Mouse (Mus musculus) natural killer cell, adult 2 months (primary cell): ENCODE measurements around the gene Adprhl1.
A peak's percentile ranks its signal among the peaks of the same experiment; 100 is the strongest.

Source experiments
- DNase-seq, 2 experiments: peaks; one replicate each; pipeline ENCODE4 v3.0.0; 2022; ENCODE audit warnings: low spot score in 2 of 2

Adprhl1 gene

DNA sequence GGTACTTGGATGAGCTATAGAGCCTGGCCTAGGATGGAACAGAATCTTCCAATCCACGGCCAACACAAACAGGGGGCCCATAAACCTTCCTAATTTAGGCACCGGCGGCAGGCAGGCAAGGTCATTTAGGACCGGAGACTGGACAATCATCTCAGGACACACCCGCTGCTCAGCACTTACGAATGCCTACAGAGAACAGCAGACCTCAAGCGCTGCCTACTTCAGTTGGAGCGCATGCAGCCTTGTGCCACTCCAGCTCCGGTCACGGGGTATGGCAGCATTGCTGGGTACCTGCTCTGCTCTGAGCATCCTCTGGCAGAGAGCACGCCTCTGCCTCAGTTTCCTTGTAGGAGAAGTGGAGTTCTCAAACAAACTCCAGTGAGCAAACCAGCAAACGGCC, 24.2 kb downstream of the Adprhl1 start:
- no peak for DNase-seq

DNA sequence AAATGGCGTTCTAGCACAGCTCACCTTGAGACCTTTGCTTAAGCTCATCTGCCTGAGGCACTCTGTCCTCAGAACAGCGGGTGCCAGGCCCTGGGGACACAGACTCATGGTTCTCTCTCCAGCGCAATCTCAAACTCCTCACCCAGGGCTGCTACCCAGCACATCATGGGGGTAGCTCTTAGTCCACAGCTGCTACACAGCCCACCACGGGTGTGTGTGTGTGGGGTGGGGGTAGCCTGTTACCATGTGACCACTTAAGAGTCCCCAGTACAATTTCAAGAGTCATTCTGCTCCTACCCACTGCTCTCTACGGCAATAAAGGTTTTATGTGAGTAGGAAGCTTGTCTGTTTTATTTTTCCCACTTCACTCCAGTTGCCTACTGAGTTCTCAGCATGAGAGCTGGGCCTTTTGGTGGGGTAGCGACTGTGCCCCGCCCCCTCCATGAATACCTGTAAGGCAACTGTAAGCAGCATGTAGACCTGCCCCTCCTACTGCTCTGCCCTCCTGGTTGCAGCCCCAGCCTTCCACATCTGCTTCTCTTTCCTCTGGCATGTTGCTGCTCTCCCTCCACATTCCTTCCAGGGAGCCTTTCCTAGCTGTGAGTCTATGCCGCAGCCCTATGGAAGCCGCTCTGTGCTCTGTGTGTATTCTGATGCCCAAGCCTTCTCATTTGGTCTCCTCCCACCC, 24.9 kb downstream of the Adprhl1 start:
- no peak for DNase-seq

DNA sequence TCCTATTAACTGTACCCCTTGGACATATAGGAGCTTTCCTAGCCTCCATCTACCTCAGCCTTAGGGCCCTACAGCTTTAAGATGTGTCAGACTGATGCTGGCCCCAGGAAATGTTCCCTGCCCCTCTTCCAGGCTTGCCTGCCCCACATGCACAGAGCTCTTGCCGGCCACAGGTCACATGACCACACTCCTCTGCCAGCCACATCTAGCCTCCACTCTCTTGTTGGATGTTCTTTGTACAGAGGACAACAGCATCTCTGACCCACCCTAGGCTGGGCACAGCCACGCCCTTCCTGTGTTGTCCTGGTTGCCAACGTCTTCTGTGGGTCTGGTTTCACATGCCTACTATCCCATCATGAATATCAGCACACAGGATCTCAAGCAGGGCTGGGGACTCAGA, 26.8 kb downstream of the Adprhl1 start:
- no peak for DNase-seq

DNA sequence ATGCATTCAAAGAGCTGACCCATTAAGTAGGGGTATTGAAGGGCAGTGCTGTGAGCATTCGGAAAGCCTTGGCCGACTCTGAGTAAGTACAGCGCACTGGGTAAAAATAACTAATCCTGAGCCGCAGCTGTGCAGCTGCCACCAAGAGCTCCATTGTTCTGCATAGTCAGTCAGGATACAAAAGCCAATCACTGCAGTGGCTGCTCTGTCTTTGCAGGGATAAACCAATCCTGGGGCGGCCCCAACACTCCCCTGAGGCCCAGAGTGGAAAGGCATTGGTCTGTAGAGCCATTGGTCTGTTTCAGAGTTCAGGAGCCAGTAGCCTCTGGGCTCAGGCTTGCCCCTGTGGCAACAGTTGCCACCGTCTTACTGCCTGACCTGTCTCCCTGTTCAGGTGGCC, 27.7 kb downstream of the Adprhl1 start:
- no peak for DNase-seq

DNA sequence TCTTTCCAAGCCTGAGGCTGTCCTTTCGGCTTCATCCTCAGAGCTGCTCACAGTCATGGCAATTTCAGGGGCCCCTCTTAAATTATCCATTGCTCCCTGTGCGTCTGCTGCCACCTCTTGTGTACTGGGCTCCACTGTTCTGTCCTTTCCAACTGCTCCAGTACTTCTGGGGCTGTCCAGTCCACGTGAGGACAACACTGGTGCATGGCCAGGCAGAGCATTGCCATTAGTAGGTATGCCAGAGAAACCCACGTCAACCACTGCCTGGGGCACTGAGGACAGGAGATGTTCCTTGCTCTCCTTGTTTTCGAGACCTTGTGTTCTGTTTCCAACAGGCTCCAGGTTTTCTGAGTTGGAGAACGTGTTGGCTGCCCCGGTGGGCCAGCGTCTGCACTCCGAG, 29.5 kb downstream of the Adprhl1 start:
- no peak for DNase-seq

DNA sequence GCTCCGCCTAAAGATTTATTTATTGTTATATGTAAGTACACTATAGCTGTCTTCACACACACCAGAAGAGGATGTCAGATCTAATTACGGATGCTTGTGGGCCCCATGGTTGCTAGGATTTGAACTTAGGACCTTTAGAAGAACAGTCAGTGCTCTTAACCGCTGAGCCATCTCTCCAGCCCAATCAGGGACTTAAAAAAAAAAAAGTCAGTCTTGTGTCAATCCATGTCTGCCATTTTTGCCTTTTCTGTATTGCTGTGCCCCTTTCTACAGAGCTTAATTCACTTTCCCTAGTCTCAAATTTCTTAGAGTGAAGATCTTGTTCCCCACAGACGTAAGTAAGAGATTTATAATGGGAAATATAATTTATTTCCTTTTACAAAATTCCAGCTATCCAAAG, 35.5 kb downstream of the Adprhl1 start:
- DNase-seq: no peak

DNA sequence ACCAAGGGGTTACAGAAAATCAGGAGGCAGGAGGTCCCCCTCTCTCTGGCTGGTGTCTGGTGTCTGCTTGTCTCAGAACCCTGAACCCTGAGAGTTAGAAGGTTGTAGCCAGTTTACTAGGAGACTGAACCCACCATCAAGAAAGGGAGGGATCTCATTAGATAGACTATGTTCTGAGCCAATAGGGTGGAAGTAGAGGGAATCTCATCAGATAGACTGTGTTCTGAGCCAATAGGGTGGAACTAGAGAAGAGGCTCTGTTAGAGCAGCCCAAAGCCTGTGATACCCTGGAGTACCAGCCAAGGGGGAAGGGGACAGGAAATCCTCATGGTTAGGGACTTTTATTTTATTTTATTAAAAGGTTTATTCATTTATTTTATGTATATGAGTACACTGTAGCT, 36.0 kb downstream of the Adprhl1 start:
- DNase-seq: no peak

DNA sequence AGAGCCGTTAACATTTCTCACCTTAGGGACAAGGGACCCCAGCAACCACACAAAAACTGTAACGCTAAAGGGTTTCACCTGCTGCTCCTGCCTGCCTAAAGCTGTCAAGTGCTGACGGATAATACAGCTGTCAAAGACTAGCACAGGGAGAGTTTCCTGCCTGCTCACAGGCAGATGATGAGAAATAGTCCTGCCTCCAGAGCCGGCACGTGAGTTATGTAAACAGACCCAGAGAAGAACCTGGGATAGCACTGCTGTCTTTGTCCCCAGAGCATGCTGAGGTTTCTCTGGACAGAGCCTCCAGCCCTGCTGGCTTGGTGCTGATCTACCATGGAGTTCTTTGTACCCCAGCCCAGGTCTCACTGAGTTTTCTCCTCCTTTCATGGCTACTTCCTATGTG, 36.9 kb downstream of the Adprhl1 start:
- DNase-seq: no peak

DNA sequence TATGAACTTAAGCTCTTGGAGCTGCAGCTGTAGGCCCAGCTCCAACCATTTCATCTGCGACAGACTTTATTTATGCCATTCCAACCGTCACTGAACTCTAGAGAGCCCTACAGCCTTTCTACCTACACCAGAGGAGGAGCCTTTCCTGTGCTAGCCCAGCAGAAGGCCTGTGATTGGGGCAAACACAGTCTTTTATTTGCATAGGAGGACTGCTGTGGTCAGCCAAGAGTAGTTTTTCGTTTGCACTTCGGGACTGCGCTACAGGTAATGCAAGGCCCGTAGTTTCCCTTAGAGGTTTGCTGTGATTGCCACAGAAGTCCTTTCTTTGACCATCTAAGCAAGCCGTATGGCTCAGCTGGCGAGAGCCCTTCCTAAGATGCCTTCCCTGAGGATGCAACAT, 37.6 kb downstream of the Adprhl1 start:
- DNase-seq: no peak

DNA sequence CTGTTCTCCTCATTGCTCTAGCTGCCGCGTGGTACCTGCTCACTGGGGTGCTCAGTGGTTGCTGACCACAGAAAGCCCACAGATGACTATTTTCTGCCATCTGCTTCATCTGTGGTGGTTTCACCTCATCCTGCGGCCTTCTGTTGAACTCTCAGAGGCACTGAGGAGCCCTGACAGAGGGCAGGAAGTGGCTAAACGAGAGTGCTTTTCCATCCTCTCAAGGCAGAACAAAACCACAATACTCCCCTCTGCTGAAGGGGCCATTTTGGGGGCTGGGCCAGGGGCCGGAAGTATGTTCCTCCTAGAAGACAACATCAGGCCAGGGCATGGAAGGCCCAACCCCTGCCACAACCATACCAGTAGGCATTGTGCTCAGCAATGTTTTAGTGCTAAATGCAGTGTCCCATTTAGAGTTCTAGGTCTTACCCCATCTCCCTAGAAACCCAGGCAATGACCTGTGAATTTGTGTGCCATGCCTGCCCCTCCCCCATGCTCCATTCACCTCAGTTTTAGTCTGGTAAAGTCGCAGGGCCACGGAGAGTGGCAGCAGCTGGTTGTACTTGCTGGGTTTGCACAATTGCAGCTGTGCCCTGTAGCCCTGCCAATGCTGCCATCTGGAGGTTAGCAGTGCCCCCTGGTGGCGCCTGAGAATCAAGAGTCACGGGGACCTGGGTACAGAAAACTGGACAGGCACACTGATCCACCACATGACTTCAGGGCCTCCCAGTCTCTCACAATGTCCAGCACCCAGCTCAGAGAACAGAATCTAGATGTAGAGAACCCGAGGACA, 40.3 kb downstream of the Adprhl1 start:
- DNase-seq: peak; percentile 85 to 91

DNA sequence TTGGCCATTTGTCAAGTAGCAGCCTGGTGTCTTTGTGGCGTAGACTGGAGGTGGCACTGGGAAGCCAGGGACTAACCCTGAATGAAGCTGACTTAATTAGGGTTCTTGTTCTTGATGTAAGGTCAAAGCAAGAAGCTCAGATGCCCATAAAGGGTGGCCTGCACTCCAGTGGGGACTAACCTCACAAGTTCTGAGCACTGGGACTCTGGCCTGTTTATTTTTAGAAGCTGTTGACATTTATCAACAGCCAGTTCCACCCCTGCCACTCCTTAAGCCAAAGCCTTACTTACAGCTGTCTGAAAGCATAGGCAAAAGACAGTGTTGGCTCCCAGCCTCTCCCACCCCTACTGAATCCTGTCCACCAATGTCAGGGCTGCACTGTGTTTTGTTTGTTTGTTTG, 44.2 kb downstream of the Adprhl1 start:
- DNase-seq: no peak

DNA sequence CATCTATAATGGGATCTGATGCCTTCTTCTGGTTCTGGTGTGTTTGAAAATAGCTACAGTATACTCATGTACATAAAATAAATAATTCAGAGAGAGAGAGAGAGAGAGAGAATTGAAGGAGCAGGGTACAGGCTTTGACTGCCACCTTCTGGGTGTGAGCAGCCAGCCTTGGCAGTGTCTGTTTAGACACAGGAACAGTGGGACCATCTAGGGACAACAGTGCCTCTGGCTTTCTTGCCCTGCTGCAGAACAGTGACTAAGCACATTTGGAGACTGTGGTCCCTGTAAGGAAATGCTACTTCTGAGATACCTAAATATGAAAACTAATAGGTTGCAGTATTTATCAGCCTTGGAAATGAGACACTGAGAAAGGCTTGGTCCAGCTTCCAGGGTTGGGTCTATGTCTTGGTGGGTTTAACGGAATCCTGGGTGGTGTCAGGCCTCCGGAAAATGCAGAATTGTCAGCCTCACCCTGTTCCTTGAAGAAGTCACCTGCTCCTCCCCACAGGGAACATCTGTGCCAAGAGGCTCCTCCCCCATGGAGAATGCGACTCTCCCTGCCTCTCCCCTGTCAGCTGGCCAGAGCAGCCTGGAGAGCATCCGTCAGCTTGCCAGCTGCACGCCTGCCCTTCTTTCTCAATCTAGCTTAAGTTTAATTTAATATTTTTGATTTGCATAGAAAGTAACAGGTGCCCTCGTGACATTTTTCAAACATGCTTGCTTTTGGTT, 45.2 kb downstream of the Adprhl1 start:
- no peak for DNase-seq

DNA sequence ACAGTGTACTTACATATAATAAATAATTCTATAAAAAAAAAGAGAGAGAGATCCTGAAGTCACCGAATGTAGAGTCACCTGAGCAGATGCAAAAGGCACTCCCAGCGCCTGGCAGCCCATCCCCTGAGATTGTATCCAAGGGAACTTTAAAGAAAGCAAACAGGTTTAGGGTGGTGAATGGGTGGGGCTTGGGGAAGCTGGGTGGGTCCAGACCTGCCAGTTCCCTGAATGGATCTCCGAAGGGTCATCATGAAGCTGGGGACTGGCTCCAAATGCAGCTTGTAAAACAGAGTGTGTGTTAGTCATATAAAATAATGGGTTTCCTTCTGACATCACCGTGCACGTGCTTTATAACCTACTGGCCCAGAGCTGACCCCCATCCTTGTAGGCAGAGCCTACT, 47.7 kb downstream of the Adprhl1 start:
- no peak for DNase-seq

DNA sequence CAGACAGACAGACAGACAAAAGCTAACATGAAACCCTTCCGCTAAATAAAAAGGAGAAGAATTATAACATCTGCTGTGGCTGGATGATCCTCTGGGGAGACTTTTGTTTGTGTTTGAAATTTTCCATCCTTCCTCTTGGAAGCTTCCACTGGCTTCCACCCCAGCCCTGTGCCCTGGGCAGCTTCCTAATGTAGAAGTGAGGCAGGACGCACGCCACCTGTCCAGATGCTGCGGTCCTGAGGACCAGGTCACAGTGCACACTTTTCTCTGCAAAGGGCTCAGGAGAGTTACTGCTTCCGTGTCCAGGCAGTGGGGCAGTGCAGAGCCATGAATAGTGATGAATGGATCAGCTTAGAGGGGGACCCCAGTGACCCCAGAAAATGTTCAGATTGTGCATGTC, 48.7 kb downstream of the Adprhl1 start:
- no peak for DNase-seq

DNA sequence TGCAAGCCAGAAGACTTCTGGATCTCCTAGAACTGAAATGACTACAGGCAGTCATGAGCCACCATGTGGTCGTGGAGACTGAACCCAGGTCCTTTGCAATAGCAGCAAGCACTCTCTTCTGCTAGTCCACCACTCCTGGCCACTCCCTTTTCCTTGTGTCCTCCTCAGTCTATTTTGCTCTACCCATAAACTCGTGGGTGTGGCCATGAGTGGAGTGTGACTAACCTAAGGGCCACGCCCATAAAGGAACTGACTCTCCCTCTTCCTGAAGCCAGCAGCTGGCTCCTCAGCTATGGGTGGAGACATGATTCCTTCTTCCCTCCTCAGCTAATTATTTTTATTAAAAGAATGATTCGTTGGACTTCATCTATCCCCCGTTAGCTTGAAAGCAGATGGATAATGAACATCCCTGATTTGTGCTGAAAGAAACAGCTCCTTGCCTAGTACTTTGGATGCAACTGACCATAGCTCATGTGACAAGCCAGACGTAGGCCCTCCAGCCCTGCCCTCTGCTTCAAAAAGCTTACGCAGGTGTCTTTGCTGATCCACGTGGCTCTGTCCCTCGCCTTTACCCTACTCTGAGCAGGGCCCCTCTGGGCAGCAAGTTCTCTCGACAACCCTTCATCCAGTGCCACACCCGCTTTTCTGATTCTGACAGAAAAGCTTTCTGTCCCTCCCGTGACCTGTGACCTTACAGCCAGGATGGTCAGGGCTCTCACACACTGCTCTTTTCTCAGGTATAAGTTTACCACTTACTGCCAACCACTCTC, 49.4 kb downstream of the Adprhl1 start:
- DNase-seq: no peak

DNA sequence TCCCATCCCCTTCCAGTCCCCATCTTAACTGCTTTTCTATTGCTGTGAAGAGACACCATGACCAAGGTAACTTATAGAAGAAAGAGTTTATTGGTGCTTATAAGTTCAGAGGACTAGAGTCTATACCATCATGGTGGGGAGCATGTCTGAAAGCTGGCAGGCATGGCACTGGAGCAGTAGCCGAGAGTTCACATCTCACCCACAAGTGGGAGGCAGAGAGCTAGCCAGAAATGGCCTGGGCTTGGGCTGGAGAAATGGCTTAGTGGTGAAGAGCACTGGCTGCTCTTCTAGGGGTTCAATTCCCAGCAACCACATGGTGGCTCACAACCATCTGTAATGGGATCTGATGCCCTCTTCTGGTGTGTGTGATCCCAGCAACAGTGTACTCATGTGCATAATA, 50.5 kb downstream of the Adprhl1 start:
- peak in 1 of 2 experiments; percentile 29 for DNase-seq

DNA sequence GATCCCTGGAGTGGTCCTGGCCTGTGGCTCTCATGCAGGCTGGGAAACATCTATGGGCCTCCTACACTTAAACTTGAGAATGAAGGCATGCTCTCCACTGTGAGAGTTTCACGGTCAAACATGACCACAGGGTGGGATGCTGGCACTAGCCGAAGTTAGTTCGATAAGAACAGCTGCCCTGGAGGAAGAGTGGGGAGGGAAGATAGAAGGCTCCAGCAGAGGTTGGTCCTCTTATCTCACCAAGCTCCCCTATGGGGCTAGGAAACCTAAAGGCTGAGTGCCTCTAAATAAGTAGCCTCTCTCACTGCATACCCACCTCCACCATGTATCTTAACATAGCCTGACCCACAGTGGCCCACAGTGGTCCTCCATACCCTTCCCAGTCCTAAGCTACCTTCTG, 51.2 kb downstream of the Adprhl1 start:
- no peak for DNase-seq

DNA sequence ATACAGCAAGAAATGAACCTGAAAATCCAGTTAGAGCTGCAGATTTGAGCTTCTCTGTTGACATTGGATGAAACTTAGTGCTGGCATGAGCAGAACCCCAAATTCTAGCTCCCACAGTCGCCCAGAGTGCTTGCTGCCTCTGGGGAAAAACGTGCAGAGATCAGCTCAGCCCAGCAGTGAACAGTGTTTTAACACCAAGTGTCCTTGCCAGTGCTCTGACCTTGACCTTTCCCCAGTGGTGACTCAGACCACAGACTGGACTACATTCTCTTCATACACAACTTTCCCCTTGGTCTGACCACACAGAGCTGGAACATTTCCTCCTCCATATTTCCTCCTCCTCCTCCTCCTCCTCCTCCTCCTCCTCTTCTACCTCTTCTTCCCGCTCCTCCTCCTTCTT, 51.9 kb downstream of the Adprhl1 start:
- no peak for DNase-seq

DNA sequence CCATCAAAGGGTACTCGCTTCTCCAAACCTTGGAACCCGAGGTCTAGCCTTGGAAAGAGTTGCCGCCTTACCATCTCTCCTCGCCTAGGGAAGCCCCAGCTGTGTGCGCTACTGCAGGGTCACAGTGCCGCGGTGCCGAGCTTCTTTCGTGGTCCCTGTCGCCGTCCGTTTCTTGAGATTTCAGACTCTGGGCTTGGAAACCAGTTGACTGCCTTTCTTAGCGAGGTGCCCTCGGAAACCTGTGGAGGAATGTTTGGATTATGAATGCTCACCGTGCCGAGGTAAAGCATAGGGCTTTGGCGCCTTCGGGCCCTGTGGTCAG, 53.0 kb downstream of the Adprhl1 start:
- no peak for DNase-seq

DNA sequence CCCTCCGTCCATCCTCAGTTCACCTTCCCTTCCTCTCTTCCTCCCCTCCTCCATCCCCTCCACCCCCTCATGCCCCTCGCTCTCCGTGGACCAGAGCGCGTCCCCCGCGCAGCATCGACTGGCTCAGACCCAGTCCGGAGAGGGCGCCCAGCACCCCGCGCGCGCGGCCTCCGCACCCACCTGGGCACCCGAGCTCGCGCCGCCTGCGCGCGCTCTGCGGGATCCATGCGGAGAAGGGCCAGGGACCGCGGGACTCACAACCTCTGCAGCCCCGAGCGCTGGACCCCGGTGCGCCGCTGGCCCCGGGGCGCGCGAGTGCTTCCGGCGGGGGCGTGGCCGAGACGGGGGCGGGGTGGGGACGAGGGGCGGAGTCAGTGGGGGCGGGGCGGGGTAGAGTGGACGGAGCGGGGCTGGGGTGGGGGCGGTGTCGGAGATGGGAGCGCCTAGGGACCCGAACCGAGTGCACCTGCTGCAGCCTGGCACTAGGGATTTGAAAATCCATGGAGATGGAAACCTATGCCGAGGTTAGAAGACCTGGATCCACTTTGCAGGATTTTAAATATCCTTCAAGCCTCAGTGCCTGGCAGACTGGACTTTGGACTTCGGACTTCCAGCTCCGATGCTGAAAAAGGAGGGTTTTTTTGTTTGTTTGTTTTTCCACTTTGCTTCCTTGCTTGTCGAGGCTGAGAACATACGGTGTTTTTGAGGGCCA, 53.5 kb downstream of the Adprhl1 start, which contains the start of gene Grtp1:
Grtp1 (minus strand) TSS at position 320 of the 712 bp plus-strand sequence.
- no peak for DNase-seq

DNA sequence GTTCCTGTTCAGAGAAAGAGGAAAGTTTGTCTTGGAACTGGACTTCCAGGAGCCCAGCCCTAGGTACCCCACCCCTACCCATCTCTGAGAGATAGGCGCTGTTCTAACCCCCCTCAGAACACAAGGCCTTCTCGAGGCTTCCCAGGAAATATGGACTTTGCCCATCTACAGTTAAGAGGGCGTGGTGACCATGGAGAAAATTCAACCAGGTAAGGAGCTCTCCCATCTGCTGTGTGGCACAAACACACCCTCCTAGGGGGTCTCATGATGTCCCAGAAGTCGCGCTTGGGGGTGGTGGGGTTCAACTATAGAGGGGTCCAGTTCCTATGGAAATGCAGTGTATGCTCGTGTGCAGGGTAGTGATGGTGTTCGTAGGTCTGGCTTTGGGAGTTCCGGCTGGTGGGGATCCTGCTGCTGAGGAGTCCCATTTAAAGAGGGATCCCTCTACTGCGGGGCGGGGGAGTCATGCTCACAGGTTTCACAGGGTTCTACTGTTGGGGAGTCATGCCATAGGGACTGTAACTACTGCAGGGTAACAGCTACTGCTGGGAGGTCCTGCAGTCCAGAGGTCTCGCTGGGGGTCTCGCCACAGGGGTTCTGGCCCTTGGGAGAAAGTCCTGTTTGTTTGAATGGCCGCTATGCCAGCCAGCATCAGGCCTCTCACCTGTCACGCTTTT, 54.4 kb downstream of the Adprhl1 start:
- no peak for DNase-seq
